Mouse (Mus musculus) subcutaneous adipose tissue, adult 2 months (tissue): ENCODE data around the gene Taar4. TPM values are rescaled to one million over a fixed set of nuclear protein-coding genes. Genes with fewer than 3 reads are reported as not detected.

Experiments
- polyA plus RNA-seq: library from polyadenylated mRNA; depleted of rRNA; stranded (reverse); fragments of >200 nt; gene quantifications from 2 replicates; pipeline ENCODE4 v1.2.3, GENCODE M21; 2012; ENCODE audit warnings: low replicate concordance; rRNA removed

Taar4 gene
- 0.14 TPM in 1 of 2 replicates, not detected in the other for polyA plus RNA-seq

GRCm38 (mm10) chr10:23960444-23960915 is at the start of gene Taar4:
Taar4 (plus strand) TSS chr10:23960494.

GRCm38 (mm10) chr10:23920056-23920455 is 40.2 kb upstream of the Taar4 start, which contains the start of gene Taar1:
Taar1 (plus strand) TSS chr10:23920356.

GRCm38 (mm10) chr10:23938312-23938711 is 22.0 kb upstream of the Taar4 start, which contains the start of gene Taar2:
Taar2 (plus strand) TSS chr10:23938572.

GRCm38 (mm10) chr10:23949508-23950005 is 10.7 kb upstream of the Taar4 start, which contains the start of gene Taar3:
Taar3 (plus strand) TSS chr10:23949558.

GRCm38 (mm10) chr10:23970656-23971165 is 10.4 kb downstream of the Taar4 start, which contains the start of gene Taar5:
Taar5 (plus strand) TSS chr10:23970706.

GRCm38 (mm10) chr10:23985546-23985945 is 25.3 kb downstream of the Taar4 start, which contains the start of gene Taar6:
Taar6 (minus strand) TSS chr10:23985646.

GRCm38 (mm10) chr10:23993381-23993780 is 33.1 kb downstream of the Taar4 start, which contains the start of gene Taar7a:
Taar7a (minus strand) TSS chr10:23993481.

GRCm38 (mm10) chr10:23999639-24000038 is 39.3 kb downstream of the Taar4 start, which contains the start of gene Taar7b:
Taar7b (plus strand) TSS chr10:23999939.

Other genes with a start within 250 kb of the Taar4 start
- 949 and 1,914 TPM in 2 replicates for gene Rps12, start 173.2 kb upstream of the Taar4 start, polyA plus RNA-seq
- 23.6 and 44.7 TPM in 2 replicates for gene Slc18b1, start 163.5 kb upstream of the Taar4 start, polyA plus RNA-seq
- gene Vnn3, start 109.0 kb upstream of the Taar4 start, polyA plus RNA-seq = 11.5 and 34.9 TPM in 2 replicates
- gene Vnn1, start 65.8 kb upstream of the Taar4 start, polyA plus RNA-seq = 3.1 TPM in 2 replicates
- gene Taar1, start 40.1 kb upstream of the Taar4 start, polyA plus RNA-seq = not detected in 2 replicates
- 0.11 TPM in 1 of 2 replicates, not detected in the other for gene Taar2, start 21.9 kb upstream of the Taar4 start, polyA plus RNA-seq
- not detected in 2 replicates for gene Taar3, start 10.9 kb upstream of the Taar4 start, polyA plus RNA-seq
- gene Taar5, start 10.2 kb downstream of the Taar4 start, polyA plus RNA-seq = not detected in 2 replicates
- gene Taar6, start 25.2 kb downstream of the Taar4 start, polyA plus RNA-seq = not detected in 2 replicates
- gene Taar7a, start 33.0 kb downstream of the Taar4 start, polyA plus RNA-seq = not detected in 2 replicates
- not detected in 2 replicates for gene Taar7b, start 39.4 kb downstream of the Taar4 start, polyA plus RNA-seq
- not detected in 2 replicates for gene Taar7d, start 66.7 kb downstream of the Taar4 start, polyA plus RNA-seq
- not detected in 2 replicates for gene Taar7e, start 77.1 kb downstream of the Taar4 start, polyA plus RNA-seq
- not detected in 2 replicates for gene Taar7f, start 89.0 kb downstream of the Taar4 start, polyA plus RNA-seq
- not detected in 2 replicates for gene Taar8a, start 116.0 kb downstream of the Taar4 start, polyA plus RNA-seq
- not detected in 2 replicates for gene Taar8b, start 131.8 kb downstream of the Taar4 start, polyA plus RNA-seq
- not detected in 2 replicates for gene Taar8c, start 141.4 kb downstream of the Taar4 start, polyA plus RNA-seq
- not detected in 2 replicates for gene Taar9, start 149.0 kb downstream of the Taar4 start, polyA plus RNA-seq
- 63.4 and 63.9 TPM in 2 replicates for gene Stx7, start 188.8 kb downstream of the Taar4 start, polyA plus RNA-seq